Mouse (Mus musculus) midbrain, embryonic 15.5 days (tissue): ENCODE data around the gene Klk6. TPM values are rescaled to one million over a fixed set of nuclear protein-coding genes. Genes with fewer than 3 reads are reported as not detected.

Experiments used
- ATAC-seq: fragments of 200-750 bp; cut with Nextera tagmentation; replicated peaks from 2 replicates; pipeline ENCODE4 v1.8.0; 2017; ENCODE audit warnings: moderate TSS enrichment
- H3K27ac ChIP-seq: fragments of 300-500 bp; sonication (generic); 2 replicates; pipeline ENCODE4 v1.5.1; 2015; ENCODE audit warnings: mild to moderate bottlenecking, inconsistent platforms
- H3K27me3 ChIP-seq: fragments of 300-500 bp; sonication (generic); replicated peaks from 2 replicates; pipeline ENCODE4 v1.6.1; 2015; ENCODE audit warnings: inconsistent platforms
- H3K36me3 ChIP-seq: fragments of 300-500 bp; sonication (generic); replicated peaks from 2 replicates; pipeline ENCODE4 v1.6.1; 2015; ENCODE audit warnings: inconsistent platforms
- H3K4me1 ChIP-seq: fragments of 300-500 bp; sonication (generic); 2 replicates; pipeline ENCODE4 v1.6.1; 2015; ENCODE audit warnings: inconsistent platforms
- H3K4me2 ChIP-seq: fragments of 300-500 bp; sonication (generic); 2 replicates; pipeline ENCODE4 v1.6.1; 2015; ENCODE audit warnings: inconsistent platforms, mild to moderate bottlenecking, moderate library complexity
- H3K4me3 ChIP-seq: fragments of 300-500 bp; sonication (generic); 2 replicates; pipeline ENCODE4 v1.5.1; 2015; ENCODE audit warnings: mild to moderate bottlenecking, inconsistent platforms
- H3K9ac ChIP-seq: fragments of 300-500 bp; sonication (generic); 2 replicates; pipeline ENCODE4 v1.6.1; 2015; ENCODE audit warnings: mild to moderate bottlenecking, inconsistent platforms
- H3K9me3 ChIP-seq: fragments of 300-500 bp; sonication (generic); 2 replicates; pipeline ENCODE4 v1.6.1; 2016; ENCODE audit warnings: inconsistent platforms
- WGBS: fragments of 180-500 bp; shearing (Covaris S2); methylation state at CpG from one replicate; pipeline ENCODE4 v1.1.7; 2015; ENCODE audit warnings: mixed read lengths; 5-methylcytosine and 5-hydroxymethylcytosine counted together
- polyA plus RNA-seq: library from polyadenylated mRNA; unstranded; fragments of >200 nt; fragmentation: Nextera tagmentation; extraction: Ambion mirVana; gene quantifications from 2 replicates; pipeline ENCODE4 v1.2.1, GENCODE M21; 2015

Klk6 gene
- polyA plus RNA-seq, 1 experiment from 2014 or later = not detected

- no peak overlapping the region for H3K9ac ChIP-seq
- no peaks in the 10 kb centered on the region for H3K36me3 ChIP-seq
- 71% methylated on average over 3 of the region's 3 CpGs for WGBS
- no peak overlapping the region for H3K4me2 ChIP-seq
- H3K27me3 ChIP-seq = peaks cover 5% of the 10 kb centered on the region; the same call in 1 of the 2 replicates
- H3K27ac ChIP-seq = no peak overlapping the region
- ATAC-seq = no peak
- H3K9me3 ChIP-seq = no peaks in the 10 kb centered on the region
- H3K4me3 ChIP-seq = no peak overlapping the region
- H3K4me1 ChIP-seq = no peaks in the 10 kb centered on the region
These were observed 36.2 kb upstream of the Klk6 start for GRCm38 (mm10) chr7:43788096-43788495.

DNA sequence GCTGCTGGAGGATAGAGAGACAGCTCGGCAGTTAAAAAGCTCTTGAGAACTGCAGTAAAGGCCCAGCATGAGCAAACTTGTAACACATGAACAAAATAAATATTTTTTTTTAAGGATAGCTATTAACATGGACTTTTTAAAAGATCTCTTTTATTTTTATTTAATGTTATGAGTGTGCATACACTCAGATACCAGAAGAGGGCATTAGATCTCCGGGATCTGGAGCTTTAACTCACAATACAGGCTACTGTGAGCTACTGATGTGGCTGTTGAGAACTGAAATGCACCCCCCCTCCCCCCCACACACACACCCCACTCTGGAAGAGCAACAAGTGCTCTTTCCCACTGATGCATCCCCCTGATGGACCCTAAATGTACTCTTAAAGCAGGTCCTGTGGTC is 35.0 kb upstream of the Klk6 start:
- Histone ChIP-seq H3K9ac (no peak overlapping the region), H3K4me3 (no peak overlapping the region), H3K4me1 (no peaks in the 10 kb centered on the region), H3K27ac (no peak overlapping the region), H3K36me3 (no peaks in the 10 kb centered on the region), H3K9me3 (no peaks in the 10 kb centered on the region), H3K27me3 (no peaks in the 10 kb centered on the region), H3K4me2 (no peak overlapping the region)
- ATAC-seq = no peak
- WGBS = 83% methylated on average over 2 of the region's 2 CpGs

GRCm38 (mm10) chr7:43791591-43791990 is 32.7 kb upstream of the Klk6 start, which contains the start of gene Klk9:
Gene Klk9 (plus strand): TSS chr7:43791891.
- Histone ChIP-seq H3K9ac (no peak within 1 kb of the TSS), H3K36me3 (no peaks in the 10 kb centered on the region), H3K9me3 (no peaks in the 10 kb centered on the region), H3K4me2 (no peak within 1 kb of the TSS), H3K4me1 (peaks cover 10% of the 10 kb centered on the region), H3K27me3 (peaks cover 13% of the 10 kb centered on the region), H3K27ac (no peak within 1 kb of the TSS), H3K4me3 (no peak within 1 kb of the TSS)
- 78% methylated on average over 7 of the region's 7 CpGs for WGBS
- ATAC-seq = no peak

DNA sequence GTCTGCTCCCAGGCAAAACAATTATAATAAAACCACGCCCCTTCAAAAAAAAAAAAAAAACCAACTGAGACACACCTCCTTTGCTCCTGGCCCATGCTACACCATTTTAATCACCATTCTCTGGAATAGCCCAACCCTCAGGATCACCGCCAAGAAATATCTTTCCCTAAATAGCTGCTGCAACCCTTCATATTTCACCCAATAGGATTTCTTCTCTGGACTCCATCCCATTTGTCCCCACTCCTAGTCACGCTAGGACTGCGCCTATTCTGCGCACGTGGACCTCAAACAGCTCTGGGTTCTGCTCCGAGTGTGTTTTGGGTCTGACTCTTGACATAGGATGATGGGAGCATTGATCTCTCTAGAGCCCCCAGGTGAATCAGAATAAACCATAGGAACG is 27.9 kb upstream of the Klk6 start:
- Histone ChIP-seq H3K4me3 (peak overlapping the region; percentile 45), H3K9ac (peak overlapping the region; percentile 20; the same call in 1 of the 2 replicates), H3K36me3 (no peaks in the 10 kb centered on the region), H3K27ac (no peak overlapping the region), H3K4me2 (peak overlapping the region; percentile 74), H3K4me1 (peaks cover 21% of the 10 kb centered on the region), H3K27me3 (peaks cover 28% of the 10 kb centered on the region), H3K9me3 (no peaks in the 10 kb centered on the region)
- ATAC-seq = peak; percentile 48
- 8% methylated on average over 8 of the region's 8 CpGs for WGBS

GRCm38 (mm10) chr7:43797333-43797769 is 26.9 kb upstream of the Klk6 start, which contains the start of gene Klk8:
Gene Klk8 (plus strand): TSS chr7:43797577.
- Histone ChIP-seq H3K9ac (peak within 1 kb of the TSS; percentile 20), H3K36me3 (no peaks in the 10 kb centered on the region), H3K27me3 (peaks cover 28% of the 10 kb centered on the region), H3K27ac (no peak within 1 kb of the TSS), H3K4me2 (peak within 1 kb of the TSS; percentile 74), H3K9me3 (no peaks in the 10 kb centered on the region), H3K4me3 (peak within 1 kb of the TSS; percentile 45), H3K4me1 (peaks cover 21% of the 10 kb centered on the region)
- under 1% methylated on average over 28 of the region's 28 CpGs for WGBS
- peak; percentile 70 for ATAC-seq

GRCm38 (mm10) chr7:43797844-43798462 is 26.3 kb upstream of the Klk6 start:
- Histone ChIP-seq H3K27me3 (peaks cover 28% of the 10 kb centered on the region), H3K4me2 (peak overlapping the region; percentile 74), H3K27ac (no peak overlapping the region), H3K4me3 (peak overlapping the region; percentile 45), H3K9me3 (no peaks in the 10 kb centered on the region), H3K36me3 (no peaks in the 10 kb centered on the region), H3K9ac (peak overlapping the region; percentile 20; the same call in 1 of the 2 replicates), H3K4me1 (peaks cover 21% of the 10 kb centered on the region)
- WGBS = 41% methylated on average over 13 of the region's 13 CpGs
- peak; percentile 50 for ATAC-seq

DNA sequence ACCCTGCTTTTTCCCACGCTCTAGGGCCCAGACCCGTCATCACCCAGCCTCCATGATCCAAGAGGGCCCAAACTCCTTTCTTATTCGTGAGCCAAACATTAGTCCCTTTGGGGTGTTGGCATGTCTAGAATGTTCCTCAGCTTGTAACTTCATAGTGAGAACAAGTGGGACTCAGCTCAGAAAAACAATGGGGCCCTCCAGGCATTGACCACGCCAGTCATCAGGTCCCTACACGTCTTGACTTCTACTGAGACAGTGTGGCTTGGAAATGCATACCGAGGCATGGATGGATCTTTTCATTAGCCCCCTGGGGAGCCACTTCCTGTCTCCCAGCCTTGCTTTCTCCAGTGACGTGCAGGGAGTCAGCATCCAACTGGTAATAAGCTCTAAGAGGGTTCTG is 24.4 kb upstream of the Klk6 start:
- no peak overlapping the region for H3K9ac ChIP-seq
- peaks cover 28% of the 10 kb centered on the region for H3K27me3 ChIP-seq
- no peak overlapping the region for H3K27ac ChIP-seq
- H3K36me3 ChIP-seq = no peaks in the 10 kb centered on the region
- no peak overlapping the region for H3K4me2 ChIP-seq
- no peak overlapping the region for H3K4me3 ChIP-seq
- peaks cover 21% of the 10 kb centered on the region for H3K4me1 ChIP-seq
- 72% methylated on average over 7 of the region's 7 CpGs for WGBS
- ATAC-seq = no peak
- no peaks in the 10 kb centered on the region for H3K9me3 ChIP-seq

DNA sequence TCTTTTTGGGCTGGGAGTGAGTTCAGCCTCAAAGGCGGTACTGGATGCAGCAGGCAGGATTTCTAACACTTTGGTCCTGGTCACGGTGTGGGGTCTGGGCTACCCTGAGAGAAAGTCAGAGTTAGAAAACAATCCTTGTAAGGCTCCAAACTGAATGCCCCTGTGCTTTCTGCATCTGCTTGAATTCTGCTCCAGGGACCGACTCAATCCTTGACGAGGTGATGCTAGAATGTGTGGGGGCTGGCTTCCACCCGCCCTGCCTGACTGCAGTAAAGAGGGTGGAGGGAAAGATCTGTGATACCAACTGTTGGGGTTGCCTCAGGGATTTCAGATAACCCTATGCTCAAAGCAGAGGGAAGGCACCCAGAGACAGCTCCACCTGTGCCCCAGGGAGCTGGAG is 13.3 kb upstream of the Klk6 start, which contains the start of gene Klk7:
Gene Klk7 (plus strand): TSS at position 301 of the 400 bp plus-strand sequence.
- Histone ChIP-seq H3K4me1 (no peaks in the 10 kb centered on the region), H3K27me3 (no peaks in the 10 kb centered on the region), H3K4me2 (no peak within 1 kb of the TSS), H3K36me3 (no peaks in the 10 kb centered on the region), H3K9me3 (no peaks in the 10 kb centered on the region), H3K27ac (no peak within 1 kb of the TSS), H3K9ac (no peak within 1 kb of the TSS), H3K4me3 (no peak within 1 kb of the TSS)
- WGBS = 56% methylated on average over 5 of the region's 5 CpGs
- no peak for ATAC-seq

DNA sequence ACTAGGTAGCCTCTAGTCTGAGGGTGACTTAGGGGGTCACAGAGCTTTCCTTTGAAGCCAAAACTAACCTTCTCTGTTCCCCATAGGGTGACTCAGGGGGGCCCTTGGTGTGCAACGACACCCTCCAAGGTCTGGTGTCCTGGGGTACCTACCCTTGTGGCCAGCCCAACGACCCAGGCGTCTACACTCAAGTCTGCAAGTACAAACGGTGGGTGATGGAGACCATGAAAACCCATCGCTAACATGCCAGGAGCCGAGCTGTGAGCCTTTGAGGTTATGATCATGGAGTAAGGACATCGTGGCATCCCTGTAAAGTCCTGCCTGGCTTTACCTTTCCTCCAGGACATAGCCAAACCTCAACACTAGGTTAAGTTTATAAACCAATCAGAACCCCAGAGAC is 9.1 kb upstream of the Klk6 start:
- WGBS = 91% methylated on average over 7 of the region's 7 CpGs
- Histone ChIP-seq H3K9ac (no peak overlapping the region), H3K27ac (no peak overlapping the region), H3K4me2 (no peak overlapping the region), H3K4me3 (no peak overlapping the region), H3K9me3 (no peaks in the 10 kb centered on the region), H3K36me3 (no peaks in the 10 kb centered on the region), H3K4me1 (no peaks in the 10 kb centered on the region), H3K27me3 (no peaks in the 10 kb centered on the region)
- ATAC-seq = no peak

DNA sequence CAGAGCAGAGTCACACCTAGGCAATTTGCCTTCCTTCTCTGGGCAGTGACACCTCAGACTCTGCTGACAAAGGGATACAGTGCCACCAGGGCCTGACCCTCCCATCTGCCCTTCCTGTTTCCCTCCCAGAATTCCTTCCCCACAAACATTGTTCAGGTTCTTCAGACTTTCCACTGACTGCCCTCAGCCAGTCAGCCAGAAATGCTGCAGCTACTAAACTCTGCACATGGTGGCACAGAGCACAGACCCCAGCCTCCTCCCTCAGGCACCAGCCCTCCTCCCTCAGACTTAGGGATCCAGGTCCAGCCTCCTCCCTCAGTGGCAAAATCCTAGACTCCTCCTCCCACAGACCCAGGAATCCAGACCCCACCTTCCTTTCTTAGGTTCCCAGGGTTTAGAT is 7.6 kb upstream of the Klk6 start:
- Histone ChIP-seq H3K27me3 (no peaks in the 10 kb centered on the region), H3K4me1 (no peaks in the 10 kb centered on the region), H3K9ac (no peak overlapping the region), H3K27ac (no peak overlapping the region), H3K36me3 (no peaks in the 10 kb centered on the region), H3K4me2 (no peak overlapping the region), H3K4me3 (no peak overlapping the region), H3K9me3 (no peaks in the 10 kb centered on the region)
- ATAC-seq = no peak

DNA sequence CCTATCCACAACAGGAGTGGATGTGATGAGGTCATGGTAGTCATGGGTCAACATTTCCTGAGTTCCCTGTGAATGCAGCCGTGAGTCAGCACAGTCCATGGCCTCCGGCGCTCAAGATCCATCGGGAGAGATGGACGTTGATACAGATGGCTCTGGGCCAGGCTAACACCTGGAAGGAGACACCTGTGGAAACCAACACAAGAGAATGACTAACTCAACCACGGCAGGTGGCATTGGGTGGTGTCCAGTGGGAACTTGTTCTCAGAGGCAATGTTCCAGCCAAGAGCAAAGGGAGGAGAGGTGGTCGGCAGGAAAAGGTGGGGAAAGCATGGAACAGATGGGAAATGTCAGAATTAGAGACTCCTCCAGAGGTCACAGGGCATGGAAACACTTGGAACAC is 2.7 kb upstream of the Klk6 start:
- 95% methylated on average over 7 of the region's 7 CpGs for WGBS
- Histone ChIP-seq H3K9me3 (no peaks in the 10 kb centered on the region), H3K27me3 (no peaks in the 10 kb centered on the region), H3K4me2 (no peak overlapping the region), H3K36me3 (no peaks in the 10 kb centered on the region), H3K27ac (no peak overlapping the region), H3K4me3 (no peak overlapping the region), H3K9ac (no peak overlapping the region), H3K4me1 (no peaks in the 10 kb centered on the region)
- no peak for ATAC-seq

DNA sequence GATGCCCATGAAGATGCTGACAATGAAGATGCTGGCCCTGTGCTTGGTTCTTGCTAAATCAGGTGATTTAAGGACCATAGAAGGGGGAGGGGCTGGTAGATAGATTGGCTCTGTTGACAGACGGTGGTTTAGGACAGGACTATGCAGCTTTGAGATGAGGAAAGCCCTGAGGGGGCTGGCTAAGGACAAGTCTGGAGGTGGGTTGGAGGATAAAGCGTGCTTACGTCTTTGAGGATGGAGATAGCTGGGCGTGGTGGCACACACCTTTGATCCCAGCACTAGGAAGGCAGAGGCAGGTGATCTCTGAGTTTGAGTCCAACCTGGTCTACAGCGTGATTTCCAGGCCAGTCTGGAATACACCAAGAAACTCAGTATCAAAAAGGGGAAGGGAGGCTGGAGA is 1.8 kb downstream of the Klk6 start:
- no peaks in the 10 kb centered on the region for H3K27me3 ChIP-seq
- H3K4me3 ChIP-seq = no peak overlapping the region
- H3K36me3 ChIP-seq = no peaks in the 10 kb centered on the region
- ATAC-seq = no peak
- H3K9ac ChIP-seq = no peak overlapping the region
- WGBS = 90% methylated on average over 5 of the region's 5 CpGs
- H3K27ac ChIP-seq = no peak overlapping the region
- no peaks in the 10 kb centered on the region for H3K4me1 ChIP-seq
- H3K4me2 ChIP-seq = no peak overlapping the region
- no peaks in the 10 kb centered on the region for H3K9me3 ChIP-seq

DNA sequence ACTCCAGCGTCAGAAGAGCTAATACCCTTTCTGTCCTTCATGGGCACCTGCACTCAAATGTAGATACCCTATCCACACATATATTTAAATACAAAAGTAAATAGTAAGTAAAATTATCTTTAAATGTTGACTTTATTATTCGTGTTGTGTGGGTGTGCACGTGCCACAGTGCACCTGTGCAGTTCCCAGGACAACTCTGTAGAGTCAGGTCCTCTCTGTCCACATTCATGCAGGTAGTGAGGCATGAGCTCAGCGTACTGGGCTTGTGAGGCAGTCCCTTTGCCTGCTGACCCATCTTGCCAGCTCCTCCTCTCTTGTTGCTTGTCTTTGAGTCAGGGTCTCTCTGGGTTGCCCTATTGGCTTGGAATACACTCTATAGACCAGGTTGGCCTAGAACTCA is 3.4 kb downstream of the Klk6 start:
- H3K27ac ChIP-seq = no peak overlapping the region

More for the DNA sequence above, 3.4 kb downstream of the Klk6 start:
- no peaks in the 10 kb centered on the region for H3K36me3 ChIP-seq
- H3K4me3 ChIP-seq = no peak overlapping the region
- no peak overlapping the region for H3K4me2 ChIP-seq
- H3K9ac ChIP-seq = no peak overlapping the region
- no peaks in the 10 kb centered on the region for H3K4me1 ChIP-seq
- no peaks in the 10 kb centered on the region for H3K9me3 ChIP-seq
- 91% methylated on average over 4 of the region's 4 CpGs for WGBS
- H3K27me3 ChIP-seq = no peaks in the 10 kb centered on the region
- no peak for ATAC-seq
